In genomic region chr15:32494899-32495298, GRCm38 (mm10) we compare ENCODE assay signal across 26 mouse cellular contexts.
DNase-seq lines count a peak whose midpoint lies in the region; ATAC-seq and TF ChIP-seq lines count a peak whose summit lies in the region.
"Had no signal": no experiment of that assay in that cellular context is flagged by ENCODE, and none has a peak within 500 bp of the region (broad histone marks: within the 10 kb centered on the region; RNA-seq: fewer than 3 reads in every experiment).

No protein-coding gene starts in this region.

- H3K9ac ChIP-seq in heart, adult 2 months (ENCODE audit: low read depth, low read length), result no peak overlapping the region
- H3K9ac ChIP-seq in lung, postnatal 0 days (replicated peaks; ENCODE audit: low read depth), result no peak overlapping the region
- no peak overlapping the region for H3K9ac ChIP-seq in midbrain, embryonic 13.5 days (replicated peaks)
- H3K9ac ChIP-seq: embryonic facial prominence, embryonic 12.5 days; forebrain, postnatal 0 days; heart, embryonic 13.5 days; hindbrain, embryonic 13.5 days; intestine, embryonic 15.5 days had no signal

- no peak for TF ChIP-seq POLR2A in heart, adult 2 months (IDR thresholded peaks at IDR 0.05; ENCODE audit: insufficient read depth, low read depth, low read length)

- peak; percentile 6 for DNase-seq in heart, postnatal 4 days
- DNase-seq in heart, adult 2 months, result no peak
- peak; percentile 56 for DNase-seq in lung, postnatal 0 days (ENCODE audit: low spot score)
- no peak for DNase-seq in lung, postnatal 14 days
- DNase-seq in fat pad, adult 2 months (ENCODE audit: extremely low read depth, low read depth, low spot score), result peak; percentile 36
- no peak for DNase-seq in ovary, postnatal 14 days (ENCODE audit: low spot score)
- DNase-seq: B cell, adult 2 months; cerebellum, adult 18-20 months; cerebellum, adult 9-10 months; forebrain, postnatal 0 days; gastrocnemius, adult 2 months; gastrocnemius, postnatal 14 days; heart, adult 18-20 months; heart, postnatal 14 days had no signal

- no peaks in the 10 kb centered on the region for H3K36me3 ChIP-seq in heart, adult 2 months (ENCODE audit: control insufficient read depth, insufficient read depth, low read length)
- no peaks in the 10 kb centered on the region for H3K36me3 ChIP-seq in lung, postnatal 0 days (ENCODE audit: insufficient read depth, low read length)
- no peaks in the 10 kb centered on the region for H3K36me3 ChIP-seq in midbrain, embryonic 13.5 days
- H3K36me3 ChIP-seq: embryonic facial prominence, embryonic 12.5 days; G1E; heart, embryonic 10.5 days; heart, embryonic 13.5 days; hindbrain, embryonic 13.5 days; intestine, embryonic 15.5 days had no signal

- WGBS in heart, adult 2 months, result 2% methylated on average over 1 of the region's 1 CpGs
- WGBS in lung, postnatal 0 days, result 8% methylated on average over 1 of the region's 1 CpGs
- 69% methylated on average over 1 of the region's 1 CpGs for WGBS in midbrain, embryonic 13.5 days

- TF ChIP-seq CTCF in heart, adult 2 months (IDR thresholded peaks at IDR 0.05), result no peak
- no peak for TF ChIP-seq CTCF in lung, postnatal 0 days (IDR thresholded peaks at IDR 0.05)

- no peaks in the 10 kb centered on the region for H3K27me3 ChIP-seq in heart, adult 2 months (ENCODE audit: control insufficient read depth, insufficient read depth, low read length)
- H3K27me3 ChIP-seq in lung, postnatal 0 days (replicated peaks; ENCODE audit: insufficient read depth, low read length), result no peaks in the 10 kb centered on the region
- H3K27me3 ChIP-seq in midbrain, embryonic 13.5 days, result no peaks in the 10 kb centered on the region
- H3K27me3 ChIP-seq: CH12.LX; embryonic facial prominence, embryonic 12.5 days; heart, embryonic 13.5 days; hindbrain, embryonic 13.5 days; intestine, embryonic 15.5 days had no signal

- H3K9me3 ChIP-seq in lung, postnatal 0 days (ENCODE audit: low read length), result no peaks in the 10 kb centered on the region
- no peaks in the 10 kb centered on the region for H3K9me3 ChIP-seq in midbrain, embryonic 13.5 days
- H3K9me3 ChIP-seq: embryonic facial prominence, embryonic 12.5 days; G1E; heart, embryonic 10.5 days; heart, embryonic 13.5 days; hindbrain, embryonic 13.5 days; intestine, embryonic 15.5 days had no signal

- intact Hi-C loops in heart, adult 2 months (cut with DNase I), result no loop called here

- H3K79me2 ChIP-seq in heart, adult 2 months (replicated peaks; ENCODE audit: control insufficient read depth, insufficient read depth, low read length), result no peaks in the 10 kb centered on the region

- H3K4me3 ChIP-seq in heart, adult 2 months, result no peak overlapping the region
- no peak overlapping the region for H3K4me3 ChIP-seq in lung, postnatal 0 days (ENCODE audit: low read depth, low read length)
- H3K4me3 ChIP-seq in midbrain, embryonic 13.5 days (replicated peaks), result no peak overlapping the region
- H3K4me3 ChIP-seq: embryonic facial prominence, embryonic 12.5 days; erythroblast, embryonic 14.5 days; gastrocnemius, adult 2 months; heart, embryonic 10.5 days; heart, embryonic 13.5 days; hindbrain, embryonic 13.5 days; intestine, embryonic 15.5 days had no signal

- no peaks in the 10 kb centered on the region; the same call in 1 of the 2 replicates for H3K4me1 ChIP-seq in heart, adult 2 months (ENCODE audit: control insufficient read depth, insufficient read depth, low read length)
- H3K4me1 ChIP-seq in lung, postnatal 0 days (ENCODE audit: insufficient read depth, low read depth, low read length), result peaks cover 4% of the 10 kb centered on the region; the same call in 1 of the 2 replicates
- H3K4me1 ChIP-seq in midbrain, embryonic 13.5 days (replicated peaks), result no peaks in the 10 kb centered on the region
- H3K4me1 ChIP-seq: embryonic facial prominence, embryonic 12.5 days; heart, embryonic 10.5 days; hindbrain, embryonic 13.5 days; intestine, embryonic 15.5 days had no signal

- H3K4me2 ChIP-seq in lung, postnatal 0 days (replicated peaks; ENCODE audit: low read depth, low read length), result no peak overlapping the region
- H3K4me2 ChIP-seq in midbrain, embryonic 13.5 days (replicated peaks), result no peak overlapping the region
- H3K4me2 ChIP-seq: embryonic facial prominence, embryonic 12.5 days; heart, embryonic 13.5 days; hindbrain, embryonic 13.5 days; intestine, embryonic 15.5 days had no signal

- H3K27ac ChIP-seq in heart, adult 2 months, result no peak overlapping the region
- no peak overlapping the region for H3K27ac ChIP-seq in lung, postnatal 0 days (ENCODE audit: low read length)
- no peak overlapping the region for H3K27ac ChIP-seq in midbrain, embryonic 13.5 days
- H3K27ac ChIP-seq: embryonic facial prominence, embryonic 12.5 days; gastrocnemius, adult 2 months; heart, embryonic 10.5 days; heart, embryonic 13.5 days; hindbrain, embryonic 13.5 days; intestine, embryonic 15.5 days had no signal

- ATAC-seq in lung, postnatal 0 days, result peak; percentile 68
- no peak for ATAC-seq in midbrain, embryonic 13.5 days
- ATAC-seq: activated CD4-positive, CD25-positive, alpha-beta regulatory T cell, adult 4 months; forebrain, embryonic 14.5 days; forebrain, postnatal 0 days; hindbrain, embryonic 16.5 days; intestine, embryonic 15.5 days had no signal

- TF ChIP-seq EP300 in heart, adult 2 months (IDR thresholded peaks at IDR 0.05; ENCODE audit: insufficient read depth, low read depth, low read length), result no peak
- TF ChIP-seq EP300 in lung, postnatal 0 days (IDR thresholded peaks at IDR 0.05), result peak; percentile 51

Comparison
In these comparisons a context has a peak if more than half of its experiments do, and no peak if none do; other contexts are left out.
1. DNase-seq: peak in heart, postnatal 4 days (single experiment), lung, postnatal 0 days (single experiment) and fat pad, adult 2 months (single experiment); none in heart, adult 2 months (0 of 2), lung, postnatal 14 days (single experiment) and ovary, postnatal 14 days (single experiment).